Comparison of ENCODE assay signal across 13 mouse cellular contexts in genomic region chr6:135223786-135224416, GRCm38 (mm10). TPM values are rescaled to one million over a fixed set of nuclear protein-coding genes. Genes with fewer than 3 reads are reported as not detected.
DNase-seq lines count a peak whose midpoint lies in the region; ATAC-seq lines count a peak whose summit lies in the region.
"Had no signal": no experiment of that assay in that cellular context is flagged by ENCODE, and none has a peak within 500 bp of the region (broad histone marks: within the 10 kb centered on the region; RNA-seq: fewer than 3 reads in every experiment).

No protein-coding gene starts in this region.

- no peak overlapping the region for H3K9ac ChIP-seq in heart, embryonic 12.5 days
- H3K9ac ChIP-seq in heart, embryonic 11.5 days (ENCODE audit: low read depth, low read length): no peak overlapping the region
- no peak overlapping the region for H3K9ac ChIP-seq in limb, embryonic 13.5 days

- H3K9me3 ChIP-seq in heart, embryonic 12.5 days (replicated peaks): no peaks in the 10 kb centered on the region
- H3K9me3 ChIP-seq in heart, embryonic 11.5 days (replicated peaks; ENCODE audit: control insufficient read depth, low read length): no peaks in the 10 kb centered on the region
- H3K9me3 ChIP-seq in limb, embryonic 13.5 days: no peaks in the 10 kb centered on the region

- peaks cover 12% of the 10 kb centered on the region for H3K36me3 ChIP-seq in heart, embryonic 12.5 days
- no peaks in the 10 kb centered on the region for H3K36me3 ChIP-seq in heart, embryonic 11.5 days (ENCODE audit: control insufficient read depth, insufficient read depth, low read length)
- peaks cover 56% of the 10 kb centered on the region for H3K36me3 ChIP-seq in limb, embryonic 13.5 days

- peaks cover 18% of the 10 kb centered on the region for H3K4me1 ChIP-seq in heart, embryonic 12.5 days (replicated peaks)
- H3K4me1 ChIP-seq in heart, embryonic 11.5 days (ENCODE audit: control insufficient read depth, insufficient read depth, low read length): peaks cover 5% of the 10 kb centered on the region
- H3K4me1 ChIP-seq in limb, embryonic 13.5 days: peaks cover 14% of the 10 kb centered on the region

- peak; percentile 29 for DNase-seq in testis, postnatal 14 days (ENCODE audit: low spot score)
- no peak for DNase-seq in testis, postnatal 10 days (ENCODE audit: low spot score)
- no peak for DNase-seq in left cerebral cortex, adult 8-10 months (ENCODE audit: low spot score in 2 of 2)
- DNase-seq in cerebellum, adult 8-10 months: no peak
- DNase-seq in gastrocnemius, postnatal 4 days (ENCODE audit: low spot score in 2 of 2): no peak
- DNase-seq: cerebellum, postnatal 10 days; right cerebral cortex, postnatal 14 days; thymus, postnatal 14 days had no signal

- H3K27me3 ChIP-seq in heart, embryonic 12.5 days (replicated peaks): peaks cover 38% of the 10 kb centered on the region
- H3K27me3 ChIP-seq in heart, embryonic 11.5 days (ENCODE audit: control insufficient read depth, insufficient read depth, low read length): peaks cover 15% of the 10 kb centered on the region
- H3K27me3 ChIP-seq in limb, embryonic 13.5 days: no peaks in the 10 kb centered on the region

- H3K27ac ChIP-seq in heart, embryonic 12.5 days (ENCODE audit: poor library complexity, severe bottlenecking): peak overlapping the region; percentile 49; the same call in 1 of the 2 replicates
- no peak overlapping the region; the same call in 1 of the 2 replicates for H3K27ac ChIP-seq in heart, embryonic 11.5 days (ENCODE audit: low read depth, low read length)
- H3K27ac ChIP-seq in limb, embryonic 13.5 days: peak overlapping the region; percentile 39; the same call in 1 of the 2 replicates

- H3K4me2 ChIP-seq in heart, embryonic 12.5 days: no peak overlapping the region
- H3K4me2 ChIP-seq in heart, embryonic 11.5 days: no peak overlapping the region
- H3K4me2 ChIP-seq in limb, embryonic 13.5 days (replicated peaks): no peak overlapping the region

- ATAC-seq in heart, embryonic 12.5 days (ENCODE audit: insufficient number of reproducible peaks, low FRiP score): no peak; the same call in 1 of the 2 replicates
- no peak for ATAC-seq in heart, embryonic 11.5 days (replicated peaks; ENCODE audit: insufficient number of reproducible peaks, low FRiP score, low TSS enrichment)
- peak; percentile 66; the same call in 1 of the 2 replicates for ATAC-seq in limb, embryonic 13.5 days (ENCODE audit: low FRiP score, low read depth)

- no peak overlapping the region for H3K4me3 ChIP-seq in heart, embryonic 12.5 days
- H3K4me3 ChIP-seq in heart, embryonic 11.5 days (ENCODE audit: low read depth, low read length): no peak overlapping the region
- H3K4me3 ChIP-seq in limb, embryonic 13.5 days: no peak overlapping the region

- WGBS in heart, embryonic 12.5 days: 62% methylated on average over 6 of the region's 6 CpGs
- WGBS in heart, embryonic 11.5 days (ENCODE audit: insufficient replicate concordance): 61% methylated on average over 6 of the region's 6 CpGs
- 65% methylated on average over 6 of the region's 6 CpGs for WGBS in limb, embryonic 13.5 days

RNA-seq across cellular contexts. Expression of gene Hebp1, which starts 26.1 kb away (rescaled TPM):
- 14.8 and 16.0 TPM in 2 replicates for polyA plus RNA-seq in heart, embryonic 12.5 days (2016; fragmentation: Nextera tagmentation; extraction: Ambion mirVana)
- 7.2 and 15.2 TPM in 2 replicates for polyA plus RNA-seq in heart, embryonic 11.5 days (2014; fragmentation: Nextera tagmentation; extraction: Ambion mirVana)
- polyA plus RNA-seq in limb, embryonic 13.5 days (2015; fragmentation: Nextera tagmentation; extraction: Ambion mirVana): 9.4 and 10.2 TPM in 2 replicates
- total RNA-seq in left cerebral cortex, adult 8-10 months (2022): 10 to 100 TPM; 48.6 to 60.9 (median 56.7) TPM
- 10 to 100 TPM; 20.7 to 30.2 TPM for total RNA-seq in gastrocnemius, postnatal 4 days (2021)

RNA-seq across cellular contexts. Expression of gene Fam234b, which starts 26.1 kb away (rescaled TPM):
- 9.0 and 10.7 TPM in 2 replicates for polyA plus RNA-seq in heart, embryonic 12.5 days (2016; fragmentation: Nextera tagmentation; extraction: Ambion mirVana)
- 11.2 and 11.3 TPM in 2 replicates for polyA plus RNA-seq in heart, embryonic 11.5 days (2014; fragmentation: Nextera tagmentation; extraction: Ambion mirVana)
- 27.0 and 30.3 TPM in 2 replicates for polyA plus RNA-seq in limb, embryonic 13.5 days (2015; fragmentation: Nextera tagmentation; extraction: Ambion mirVana)
- 100 to 1,000 TPM; 149 to 164 (median 160) TPM for total RNA-seq in left cerebral cortex, adult 8-10 months (2022)
- 1 to 10 TPM; 6.0 to 6.5 TPM for total RNA-seq in gastrocnemius, postnatal 4 days (2021)

RNA-seq across cellular contexts. Expression of gene Gsg1, which starts 30.2 kb away (rescaled TPM):
- 0.59 and 0.69 TPM in 2 replicates for polyA plus RNA-seq in heart, embryonic 12.5 days (2016; fragmentation: Nextera tagmentation; extraction: Ambion mirVana)
- polyA plus RNA-seq in heart, embryonic 11.5 days (2014; fragmentation: Nextera tagmentation; extraction: Ambion mirVana): 1.0 and 1.1 TPM in 2 replicates
- polyA plus RNA-seq in limb, embryonic 13.5 days (2015; fragmentation: Nextera tagmentation; extraction: Ambion mirVana): 0.86 and 1.0 TPM in 2 replicates
- total RNA-seq in left cerebral cortex, adult 8-10 months (2022): not detected
- 1 to 10 TPM in 1 of 2 experiments, under 1 TPM in 1; 0.78 to 1.1 TPM for total RNA-seq in gastrocnemius, postnatal 4 days (2021)
- total RNA-seq: gastrocnemius, adult 8-10 months; layer of hippocampus, postnatal 10 days had no signal
